In genomic region chr19:24871037-24871635, GRCm38 (mm10) we compare ENCODE assay signal across 8 mouse cellular contexts. TPM values are rescaled to one million over a fixed set of nuclear protein-coding genes. Genes with fewer than 3 reads are reported as not detected.
DNase-seq lines count a peak whose midpoint lies in the region; ATAC-seq and TF ChIP-seq lines count a peak whose summit lies in the region.

No protein-coding gene starts in this region.

- peak; percentile 82 for DNase-seq in kidney, postnatal 10 days
- peak; percentile 61 for DNase-seq in liver, embryonic 11.5 days (ENCODE audit: low spot score)

- no peak for ATAC-seq in megakaryocyte, adult 5-6 weeks (ENCODE audit: poor library complexity, severe bottlenecking)
- ATAC-seq in embryonic facial prominence, embryonic 12.5 days (ENCODE audit: insufficient number of reproducible peaks, insufficient read depth, low FRiP score, low TSS enrichment), result 0 out of 2 replicates have a peak, but pooled peaks have one; percentile 22
- ATAC-seq in heart, embryonic 14.5 days (ENCODE audit: insufficient number of reproducible peaks, insufficient read depth, low FRiP score, low read depth), result no peak
- ATAC-seq in liver, embryonic 11.5 days (replicated peaks; ENCODE audit: low FRiP score), result no peak
- ATAC-seq in neural tube, embryonic 12.5 days (ENCODE audit: low FRiP score, low read depth), result peak; percentile 41; the same call in 1 of the 2 replicates

- H3K4me2 ChIP-seq in embryonic facial prominence, embryonic 12.5 days (replicated peaks), result peak overlapping the region; percentile 54
- peak overlapping the region; percentile 68 for H3K4me2 ChIP-seq in heart, embryonic 14.5 days (ENCODE audit: low read length)
- peak overlapping the region; percentile 49 for H3K4me2 ChIP-seq in liver, embryonic 11.5 days
- H3K4me2 ChIP-seq in neural tube, embryonic 12.5 days (replicated peaks), result peak overlapping the region; percentile 60

- H3K27me3 ChIP-seq in megakaryocyte, embryonic 14.5 days (replicated peaks), result peaks cover 47% of the 10 kb centered on the region
- peaks cover 3% of the 10 kb centered on the region; the same call in 1 of the 2 replicates for H3K27me3 ChIP-seq in embryonic facial prominence, embryonic 12.5 days
- 0 out of 2 replicates have a peak, but pooled peaks cover 3% of the 10 kb centered on the region for H3K27me3 ChIP-seq in heart, embryonic 14.5 days (ENCODE audit: control insufficient read depth, insufficient read depth, low read length)
- H3K27me3 ChIP-seq in liver, embryonic 11.5 days (replicated peaks; ENCODE audit: control insufficient read depth, insufficient read depth, low read length), result no peaks in the 10 kb centered on the region; the same call in 1 of the 2 replicates
- H3K27me3 ChIP-seq in neural tube, embryonic 12.5 days (replicated peaks), result no peaks in the 10 kb centered on the region; the same call in 1 of the 2 replicates
- no peaks in the 10 kb centered on the region for H3K27me3 ChIP-seq in testis, adult 2 months (ENCODE audit: control insufficient read depth, insufficient read depth, low read length)

- WGBS in embryonic facial prominence, embryonic 12.5 days, result 20% methylated on average over 18 of the region's 18 CpGs
- WGBS in heart, embryonic 14.5 days, result 15% methylated on average over 18 of the region's 18 CpGs
- 27% methylated on average over 18 of the region's 18 CpGs for WGBS in liver, embryonic 11.5 days
- WGBS in neural tube, embryonic 12.5 days, result 20% methylated on average over 18 of the region's 18 CpGs

- peak; percentile 98 for TF ChIP-seq CTCF in testis, adult 2 months (IDR thresholded peaks at IDR 0.05; ENCODE audit: control insufficient read depth, insufficient read depth, insufficient replicate concordance, low read depth, low read length)

- no peaks in the 10 kb centered on the region for H3K36me3 ChIP-seq in megakaryocyte, embryonic 14.5 days (replicated peaks; ENCODE audit: low read length)
- no peaks in the 10 kb centered on the region for H3K36me3 ChIP-seq in embryonic facial prominence, embryonic 12.5 days
- no peaks in the 10 kb centered on the region for H3K36me3 ChIP-seq in heart, embryonic 14.5 days (ENCODE audit: control insufficient read depth, insufficient read depth, low read length)
- no peaks in the 10 kb centered on the region for H3K36me3 ChIP-seq in liver, embryonic 11.5 days (ENCODE audit: control insufficient read depth, insufficient read depth, low read length)
- H3K36me3 ChIP-seq in neural tube, embryonic 12.5 days, result no peaks in the 10 kb centered on the region
- H3K36me3 ChIP-seq in testis, adult 2 months (ENCODE audit: control insufficient read depth, insufficient read depth, low read length), result no peaks in the 10 kb centered on the region

- H3K27ac ChIP-seq in embryonic facial prominence, embryonic 12.5 days, result no peak overlapping the region
- no peak overlapping the region for H3K27ac ChIP-seq in heart, embryonic 14.5 days (replicated peaks in 1 of 2; ENCODE audit: control insufficient read depth in 1 of 2, insufficient read depth in 1 of 2, low read depth in 2 of 2, low read length in 2 of 2)
- no peak overlapping the region for H3K27ac ChIP-seq in liver, embryonic 11.5 days (ENCODE audit: low read depth, low read length)
- H3K27ac ChIP-seq in neural tube, embryonic 12.5 days, result no peak overlapping the region
- no peak overlapping the region for H3K27ac ChIP-seq in testis, adult 2 months (ENCODE audit: control insufficient read depth, insufficient read depth, low read depth, low read length)

- no peak for TF ChIP-seq POLR2A in testis, adult 2 months (IDR thresholded peaks at IDR 0.05; ENCODE audit: control insufficient read depth, low read depth, low read length)

- no peak overlapping the region for H3K9ac ChIP-seq in embryonic facial prominence, embryonic 12.5 days
- H3K9ac ChIP-seq in heart, embryonic 14.5 days (ENCODE audit: low read length), result peak overlapping the region; percentile 32; the same call in 1 of the 2 replicates
- H3K9ac ChIP-seq in liver, embryonic 11.5 days (ENCODE audit: low read depth, low read length), result no peak overlapping the region
- peak overlapping the region; percentile 45; the same call in 1 of the 2 replicates for H3K9ac ChIP-seq in neural tube, embryonic 12.5 days

- peak overlapping the region; percentile 82 for H3K4me3 ChIP-seq in megakaryocyte, embryonic 14.5 days (replicated peaks)
- H3K4me3 ChIP-seq in embryonic facial prominence, embryonic 12.5 days, result peak overlapping the region; percentile 30
- H3K4me3 ChIP-seq in heart, embryonic 14.5 days (ENCODE audit: control insufficient read depth in 1 of 2, insufficient read depth in 1 of 2, low read depth in 1 of 2, low read length in 2 of 2), result peak overlapping the region; percentile 37 to 42
- H3K4me3 ChIP-seq in liver, embryonic 11.5 days (ENCODE audit: low read depth, low read length), result no peak overlapping the region
- H3K4me3 ChIP-seq in neural tube, embryonic 12.5 days, result peak overlapping the region; percentile 29; the same call in 1 of the 2 replicates
- peak overlapping the region; percentile 49 for H3K4me3 ChIP-seq in testis, adult 2 months (ENCODE audit: control insufficient read depth, low read depth, low read length)

- peaks cover 5% of the 10 kb centered on the region for H3K4me1 ChIP-seq in megakaryocyte, embryonic 14.5 days
- H3K4me1 ChIP-seq in embryonic facial prominence, embryonic 12.5 days, result peaks cover 16% of the 10 kb centered on the region
- no peaks in the 10 kb centered on the region; a peak in 1 of 4 replicates for H3K4me1 ChIP-seq in heart, embryonic 14.5 days (ENCODE audit: control insufficient read depth in 2 of 2, insufficient read depth in 2 of 2, low read length in 2 of 2)
- H3K4me1 ChIP-seq in liver, embryonic 11.5 days (replicated peaks; ENCODE audit: control insufficient read depth, insufficient read depth, low read length), result no peaks in the 10 kb centered on the region
- no peaks in the 10 kb centered on the region for H3K4me1 ChIP-seq in neural tube, embryonic 12.5 days
- peaks cover 3% of the 10 kb centered on the region; the same call in 1 of the 2 replicates for H3K4me1 ChIP-seq in testis, adult 2 months (ENCODE audit: control insufficient read depth, insufficient read depth, low read length)

- H3K9me3 ChIP-seq in megakaryocyte, embryonic 14.5 days, result no peaks in the 10 kb centered on the region
- H3K9me3 ChIP-seq in embryonic facial prominence, embryonic 12.5 days, result no peaks in the 10 kb centered on the region
- no peaks in the 10 kb centered on the region for H3K9me3 ChIP-seq in heart, embryonic 14.5 days (ENCODE audit: control insufficient read depth, low read length)
- no peaks in the 10 kb centered on the region for H3K9me3 ChIP-seq in liver, embryonic 11.5 days (ENCODE audit: control insufficient read depth, low read length)
- no peaks in the 10 kb centered on the region for H3K9me3 ChIP-seq in neural tube, embryonic 12.5 days

RNA-seq across cellular contexts. Expression of gene Gm10053, which starts 4.3 kb away (rescaled TPM):
- polyA plus RNA-seq in megakaryocyte, embryonic 14.5 days (2012; ENCODE audit: insufficient read depth, low replicate concordance), result 0.23 TPM in 1 of 2 replicates, not detected in the other
- 170 and 178 TPM in 2 replicates for total RNA-seq in megakaryocyte, adult 5-6 weeks (2015)
- 64.0 and 121 TPM in 2 replicates for total RNA-seq in megakaryocyte, adult 5-6 weeks (2017)
- 211 and 218 TPM in 2 replicates for polyA plus RNA-seq in embryonic facial prominence, embryonic 12.5 days (2016; fragmentation: Nextera tagmentation; extraction: Ambion mirVana)
- 765 and 800 TPM in 2 replicates for polyA plus RNA-seq in heart, embryonic 14.5 days (2014; fragmentation: Nextera tagmentation; extraction: Ambion mirVana)
- 306 and 327 TPM in 2 replicates for polyA plus RNA-seq in liver, embryonic 11.5 days (2014; fragmentation: Nextera tagmentation; extraction: Ambion mirVana)
- polyA plus RNA-seq in neural tube, embryonic 12.5 days (2016; fragmentation: Nextera tagmentation; extraction: Ambion mirVana), result 237 and 247 TPM in 2 replicates
- 10.2 and 14.2 TPM in 2 replicates for polyA plus RNA-seq in testis, adult 2 months (2012; rRNA removed)

RNA-seq across cellular contexts. Expression of gene Pgm5, which starts 9.5 kb away (rescaled TPM):
- polyA plus RNA-seq in megakaryocyte, embryonic 14.5 days (2012; ENCODE audit: insufficient read depth, low replicate concordance), result not detected in 2 replicates
- total RNA-seq in megakaryocyte, adult 5-6 weeks (2015), result not detected in 2 replicates
- total RNA-seq in megakaryocyte, adult 5-6 weeks (2017), result not detected in 2 replicates
- polyA plus RNA-seq in embryonic facial prominence, embryonic 12.5 days (2016; fragmentation: Nextera tagmentation; extraction: Ambion mirVana), result 3.2 and 3.3 TPM in 2 replicates
- polyA plus RNA-seq in heart, embryonic 14.5 days (2014; fragmentation: Nextera tagmentation; extraction: Ambion mirVana), result 7.6 and 7.8 TPM in 2 replicates
- 1.4 and 1.6 TPM in 2 replicates for polyA plus RNA-seq in liver, embryonic 11.5 days (2014; fragmentation: Nextera tagmentation; extraction: Ambion mirVana)
- polyA plus RNA-seq in neural tube, embryonic 12.5 days (2016; fragmentation: Nextera tagmentation; extraction: Ambion mirVana), result 1.1 and 1.7 TPM in 2 replicates
- 0.38 and 3.5 TPM in 2 replicates for polyA plus RNA-seq in testis, adult 2 months (2012; rRNA removed)

RNA-seq across cellular contexts. Expression of gene Foxd4, which starts 29.9 kb away (rescaled TPM):
- not detected in 2 replicates for polyA plus RNA-seq in megakaryocyte, embryonic 14.5 days (2012; ENCODE audit: insufficient read depth, low replicate concordance)
- 0.74 and 0.84 TPM in 2 replicates for total RNA-seq in megakaryocyte, adult 5-6 weeks (2015)
- 0.51 TPM in 1 of 2 replicates, not detected in the other for total RNA-seq in megakaryocyte, adult 5-6 weeks (2017)
- not detected in 2 replicates for polyA plus RNA-seq in embryonic facial prominence, embryonic 12.5 days (2016; fragmentation: Nextera tagmentation; extraction: Ambion mirVana)
- polyA plus RNA-seq in heart, embryonic 14.5 days (2014; fragmentation: Nextera tagmentation; extraction: Ambion mirVana), result not detected in 2 replicates
- not detected in 2 replicates for polyA plus RNA-seq in liver, embryonic 11.5 days (2014; fragmentation: Nextera tagmentation; extraction: Ambion mirVana)
- not detected in 2 replicates for polyA plus RNA-seq in neural tube, embryonic 12.5 days (2016; fragmentation: Nextera tagmentation; extraction: Ambion mirVana)
- not detected in 2 replicates for polyA plus RNA-seq in testis, adult 2 months (2012; rRNA removed)

Comparison
In these comparisons a context has a peak if more than half of its experiments do, and no peak if none do; other contexts are left out.
1. ATAC-seq: peak in embryonic facial prominence, embryonic 12.5 days (single experiment) and neural tube, embryonic 12.5 days (single experiment); none in megakaryocyte, adult 5-6 weeks (single experiment), heart, embryonic 14.5 days (single experiment) and liver, embryonic 11.5 days (single experiment).
2. H3K9ac ChIP-seq: peak in heart, embryonic 14.5 days (single experiment) and neural tube, embryonic 12.5 days (single experiment); none in embryonic facial prominence, embryonic 12.5 days (single experiment) and liver, embryonic 11.5 days (single experiment).
3. RNA of gene Gm10053, which starts 4.3 kb away (polyA plus RNA-seq): 765 to 800 TPM in heart, embryonic 14.5 days, 306 to 327 TPM in liver, embryonic 11.5 days, 237 to 247 TPM in neural tube, embryonic 12.5 days and 211 to 218 TPM in embryonic facial prominence, embryonic 12.5 days; 10.2 to 14.2 TPM in testis, adult 2 months and 0.23 TPM in megakaryocyte, embryonic 14.5 days; every median in the first group is over 10 times any median in the second.
4. Peak in every context shown above with its lines, with median percentiles within 50 percentile points of each other: H3K4me2 ChIP-seq.